In the genomic region with DNA sequence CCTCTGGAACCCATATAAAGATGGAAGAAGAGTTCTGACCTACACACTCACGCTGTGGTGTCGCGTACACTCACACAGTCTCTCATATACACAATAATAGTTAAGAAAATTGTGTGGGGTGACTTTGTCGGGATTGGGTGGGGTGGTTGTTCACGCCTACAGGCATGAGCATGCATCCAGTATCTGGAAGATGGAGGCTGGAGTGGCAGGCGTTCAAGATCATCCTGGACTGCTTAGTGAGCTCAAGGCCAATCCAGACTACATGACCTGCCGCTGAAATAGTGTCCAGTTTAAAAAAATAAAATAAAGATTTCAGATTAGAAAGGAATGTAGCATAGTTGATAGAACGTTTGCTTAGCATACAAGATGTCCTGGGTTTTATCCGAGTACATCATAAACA, we compare ENCODE assay signal across 10 mouse cellular contexts. TPM values are rescaled to one million over a fixed set of nuclear protein-coding genes. Genes with fewer than 3 reads are reported as not detected.
DNase-seq lines count a peak whose midpoint lies in the region; ATAC-seq and TF ChIP-seq lines count a peak whose summit lies in the region.
"Had no signal": no experiment of that assay in that cellular context is flagged by ENCODE, and none has a peak within 500 bp of the region (broad histone marks: within the 10 kb centered on the region; RNA-seq: fewer than 3 reads in every experiment).

No protein-coding gene starts in this region.

- peak; percentile 92 for DNase-seq in heart, adult 11 months
- DNase-seq in heart, adult 8-10 months (ENCODE audit: low spot score): no peak
- no peak for DNase-seq in stomach, postnatal 0 days (ENCODE audit: low spot score)
- DNase-seq in cerebellum, adult 18-20 months: no peak
- no peak for DNase-seq in layer of hippocampus, adult 18-20 months (ENCODE audit: low spot score in 2 of 2)
- DNase-seq: cerebellum, postnatal 14 days had no signal

- H3K27me3 ChIP-seq in megakaryocyte, embryonic 14.5 days (replicated peaks): no peaks in the 10 kb centered on the region
- H3K27me3 ChIP-seq in intestine, embryonic 15.5 days (replicated peaks): no peaks in the 10 kb centered on the region
- no peaks in the 10 kb centered on the region for H3K27me3 ChIP-seq in stomach, postnatal 0 days (ENCODE audit: control insufficient read depth, insufficient read depth, low read length)

- peaks cover 9% of the 10 kb centered on the region for H3K36me3 ChIP-seq in megakaryocyte, embryonic 14.5 days (replicated peaks; ENCODE audit: low read length)
- H3K36me3 ChIP-seq in intestine, embryonic 15.5 days: no peaks in the 10 kb centered on the region
- no peaks in the 10 kb centered on the region for H3K36me3 ChIP-seq in stomach, postnatal 0 days (ENCODE audit: control insufficient read depth, insufficient read depth, low read length)
- H3K36me3 ChIP-seq: forebrain, embryonic 10.5 days had no signal

- ATAC-seq in megakaryocyte, adult 5-6 weeks (ENCODE audit: poor library complexity, severe bottlenecking): no peak
- no peak for ATAC-seq in intestine, embryonic 15.5 days
- ATAC-seq in stomach, postnatal 0 days (ENCODE audit: low FRiP score, low TSS enrichment): no peak

- 73% methylated on average over 9 of the region's 9 CpGs for WGBS in intestine, embryonic 15.5 days
- 64% methylated on average over 9 of the region's 9 CpGs for WGBS in stomach, postnatal 0 days

- no peak overlapping the region for H3K9ac ChIP-seq in intestine, embryonic 15.5 days
- no peak overlapping the region for H3K9ac ChIP-seq in stomach, postnatal 0 days (ENCODE audit: low read length)

- H3K9me3 ChIP-seq in megakaryocyte, embryonic 14.5 days: no peaks in the 10 kb centered on the region
- no peaks in the 10 kb centered on the region for H3K9me3 ChIP-seq in intestine, embryonic 15.5 days
- no peaks in the 10 kb centered on the region for H3K9me3 ChIP-seq in stomach, postnatal 0 days (ENCODE audit: control insufficient read depth, low read length)
- H3K9me3 ChIP-seq: forebrain, embryonic 10.5 days had no signal

- peak overlapping the region; percentile 95 for H3K4me3 ChIP-seq in megakaryocyte, embryonic 14.5 days (replicated peaks)
- H3K4me3 ChIP-seq in intestine, embryonic 15.5 days (replicated peaks): no peak overlapping the region
- H3K4me3 ChIP-seq in stomach, postnatal 0 days (ENCODE audit: low read depth, low read length): no peak overlapping the region

- H3K4me1 ChIP-seq in megakaryocyte, embryonic 14.5 days: peaks cover 69% of the 10 kb centered on the region
- peaks cover 10% of the 10 kb centered on the region for H3K4me1 ChIP-seq in intestine, embryonic 15.5 days (replicated peaks)
- no peaks in the 10 kb centered on the region; the same call in 1 of the 2 replicates for H3K4me1 ChIP-seq in stomach, postnatal 0 days (replicated peaks; ENCODE audit: control insufficient read depth, insufficient read depth)

- H3K4me2 ChIP-seq in intestine, embryonic 15.5 days (replicated peaks): peak overlapping the region; percentile 87; the same call in 1 of the 2 replicates
- peak overlapping the region; percentile 80 for H3K4me2 ChIP-seq in stomach, postnatal 0 days (replicated peaks; ENCODE audit: low read depth)

- H3K27ac ChIP-seq in intestine, embryonic 15.5 days: no peak overlapping the region
- H3K27ac ChIP-seq in stomach, postnatal 0 days (replicated peaks): peak overlapping the region; percentile 98
- H3K27ac ChIP-seq: forebrain, embryonic 10.5 days had no signal

- TF ChIP-seq EP300 in stomach, postnatal 0 days (optimal IDR thresholded peaks at IDR 0.05): no peak

- TF ChIP-seq CTCF in stomach, postnatal 0 days (IDR thresholded peaks at IDR 0.05; ENCODE audit: low read depth): no peak

RNA-seq across cellular contexts. Expression of a gene that starts 2.2 kb away (rescaled TPM):
- total RNA-seq in heart, adult 8-10 months (2022): 10 to 100 TPM; 14.2 to 17.6 (median 16.2) TPM
- 1.1 and 2.2 TPM in 2 replicates for polyA plus RNA-seq in megakaryocyte, embryonic 14.5 days (2012; ENCODE audit: insufficient read depth, low replicate concordance)
- 21.6 and 27.8 TPM in 2 replicates for total RNA-seq in megakaryocyte, adult 5-6 weeks (2015)
- 22.6 and 23.0 TPM in 2 replicates for total RNA-seq in megakaryocyte, adult 5-6 weeks (2017)
- polyA plus RNA-seq in intestine, embryonic 15.5 days (2015; fragmentation: Nextera tagmentation; extraction: Ambion mirVana): 7.7 and 8.0 TPM in 2 replicates
- polyA plus RNA-seq in stomach, postnatal 0 days (2015; fragmentation: Nextera tagmentation; extraction: Ambion mirVana): 3.2 and 3.4 TPM in 2 replicates
- 10 to 100 TPM; 12.5 to 13.5 TPM for total RNA-seq in layer of hippocampus, adult 18-20 months (2021)
